Mouse (Mus musculus): ENCODE measurements at regions not wholly inside any gene's neighbourhood (a gene's known extent, or its start where the extent isn't known, plus 50 kb on each side); places are given as distances from the start of the nearest gene placed in this dataset.

- Histone ChIP-seq H3K9ac (replicated peaks; ENCODE audit: low read depth, low read length) (no peak overlapping the region), H3K4me3 (ENCODE audit: low read depth, low read length) (no peak overlapping the region), H3K36me3 (replicated peaks; ENCODE audit: control insufficient read depth, insufficient read depth, low read length) (no peaks in the 10 kb centered on the region), H3K4me2 (ENCODE audit: low read depth, low read length) (no peak overlapping the region), H3K27ac (ENCODE audit: low read depth) (no peak overlapping the region), H3K27me3 (ENCODE audit: control insufficient read depth, insufficient read depth, low read length) (no peaks in the 10 kb centered on the region), H3K9me3 (replicated peaks; ENCODE audit: control insufficient read depth, low read length) (no peaks in the 10 kb centered on the region), H3K4me1 (ENCODE audit: control insufficient read depth, insufficient read depth) (peaks cover 4% of the 10 kb centered on the region)
- TF ChIP-seq EP300 (IDR thresholded peaks at IDR 0.05; ENCODE audit: low read depth), result no peak
- TF ChIP-seq CTCF (IDR thresholded peaks at IDR 0.05; ENCODE audit: low read depth), result no peak
- DNase-seq (ENCODE audit: low spot score) (no peak), ATAC-seq (ENCODE audit: insufficient read depth, low read depth) (no peak)
- 67% methylated on average over 2 of the region's 2 CpGs for WGBS
Observed at GRCm38 (mm10) chr8:66756639-66757038, 59.6 kb downstream of the Npy1r start.

- DNase-seq (ENCODE audit: low spot score), result no peak
Observed at GRCm38 (mm10) chr8:66757830-66758229, 60.8 kb downstream of the Npy1r start.

GRCm38 (mm10) chr8:66758519-66758918 is 61.5 kb downstream of the Npy1r start:
- ATAC-seq (ENCODE audit: insufficient read depth, low read depth) (no peak), DNase-seq (ENCODE audit: low spot score) (no peak)
- TF ChIP-seq EP300 (IDR thresholded peaks at IDR 0.05; ENCODE audit: low read depth) (no peak), CTCF (IDR thresholded peaks at IDR 0.05; ENCODE audit: low read depth) (no peak)
- H3K36me3 ChIP-seq (replicated peaks; ENCODE audit: control insufficient read depth, insufficient read depth, low read length), result no peaks in the 10 kb centered on the region
- H3K4me1 ChIP-seq (ENCODE audit: control insufficient read depth, insufficient read depth), result peaks cover 4% of the 10 kb centered on the region
- no peaks in the 10 kb centered on the region for H3K27me3 ChIP-seq (ENCODE audit: control insufficient read depth, insufficient read depth, low read length)
- H3K9me3 ChIP-seq (replicated peaks; ENCODE audit: control insufficient read depth, low read length), result no peaks in the 10 kb centered on the region
- H3K27ac ChIP-seq (ENCODE audit: low read depth), result no peak overlapping the region
- WGBS, result 85% methylated on average over 2 of the region's 2 CpGs
- H3K4me2 ChIP-seq (ENCODE audit: low read depth, low read length), result no peak overlapping the region
- no peak overlapping the region for H3K9ac ChIP-seq (replicated peaks; ENCODE audit: low read depth, low read length)
- H3K4me3 ChIP-seq (ENCODE audit: low read depth, low read length), result no peak overlapping the region

More at GRCm38 (mm10) chr8:66757830-66758229, 60.8 kb downstream of the Npy1r start:
- no peak overlapping the region for H3K9ac ChIP-seq (replicated peaks; ENCODE audit: low read depth, low read length)
- H3K27me3 ChIP-seq (ENCODE audit: control insufficient read depth, insufficient read depth, low read length), result no peaks in the 10 kb centered on the region
- TF ChIP-seq EP300 (IDR thresholded peaks at IDR 0.05; ENCODE audit: low read depth), result no peak
- no peak for TF ChIP-seq CTCF (IDR thresholded peaks at IDR 0.05; ENCODE audit: low read depth)
- H3K36me3 ChIP-seq (replicated peaks; ENCODE audit: control insufficient read depth, insufficient read depth, low read length), result no peaks in the 10 kb centered on the region
- no peak overlapping the region for H3K27ac ChIP-seq (ENCODE audit: low read depth)
- WGBS, result 83% methylated on average over 2 of the region's 2 CpGs
- H3K4me3 ChIP-seq (ENCODE audit: low read depth, low read length), result no peak overlapping the region
- ATAC-seq (ENCODE audit: insufficient read depth, low read depth), result no peak
- no peaks in the 10 kb centered on the region for H3K9me3 ChIP-seq (replicated peaks; ENCODE audit: control insufficient read depth, low read length)
- H3K4me2 ChIP-seq (ENCODE audit: low read depth, low read length), result no peak overlapping the region
- H3K4me1 ChIP-seq (ENCODE audit: control insufficient read depth, insufficient read depth), result peaks cover 4% of the 10 kb centered on the region

GRCm38 (mm10) chr8:66759716-66760115 is 62.7 kb downstream of the Npy1r start:
- peak; percentile 51; the same call in 1 of the 2 replicates for ATAC-seq (ENCODE audit: insufficient read depth, low read depth)

GRCm38 (mm10) chr8:66760958-66761583 is 64.1 kb downstream of the Npy1r start:
- no peaks in the 10 kb centered on the region for H3K36me3 ChIP-seq (replicated peaks; ENCODE audit: control insufficient read depth, insufficient read depth, low read length)
- ATAC-seq (ENCODE audit: insufficient read depth, low read depth), result no peak

More at GRCm38 (mm10) chr8:66759716-66760115, 62.7 kb downstream of the Npy1r start:
- TF ChIP-seq CTCF (IDR thresholded peaks at IDR 0.05; ENCODE audit: low read depth), result no peak
- TF ChIP-seq EP300 (IDR thresholded peaks at IDR 0.05; ENCODE audit: low read depth), result no peak
- peak; percentile 47 for DNase-seq (ENCODE audit: low spot score)
- Histone ChIP-seq H3K9me3 (replicated peaks; ENCODE audit: control insufficient read depth, low read length) (no peaks in the 10 kb centered on the region), H3K36me3 (replicated peaks; ENCODE audit: control insufficient read depth, insufficient read depth, low read length) (no peaks in the 10 kb centered on the region), H3K4me1 (ENCODE audit: control insufficient read depth, insufficient read depth) (peaks cover 4% of the 10 kb centered on the region), H3K4me2 (ENCODE audit: low read depth, low read length) (no peak overlapping the region), H3K9ac (replicated peaks; ENCODE audit: low read depth, low read length) (no peak overlapping the region), H3K27me3 (ENCODE audit: control insufficient read depth, insufficient read depth, low read length) (no peaks in the 10 kb centered on the region), H3K27ac (ENCODE audit: low read depth) (no peak overlapping the region), H3K4me3 (ENCODE audit: low read depth, low read length) (no peak overlapping the region)

GRCm38 (mm10) chr8:66764992-66765528 is 68.1 kb downstream of the Npy1r start:
- Histone ChIP-seq H3K27ac (ENCODE audit: low read depth) (no peak overlapping the region), H3K4me1 (ENCODE audit: control insufficient read depth, insufficient read depth) (peaks cover 4% of the 10 kb centered on the region)

More at GRCm38 (mm10) chr8:66760958-66761583, 64.1 kb downstream of the Npy1r start:
- Histone ChIP-seq H3K9ac (replicated peaks; ENCODE audit: low read depth, low read length) (no peak overlapping the region), H3K4me2 (ENCODE audit: low read depth, low read length) (no peak overlapping the region), H3K9me3 (replicated peaks; ENCODE audit: control insufficient read depth, low read length) (no peaks in the 10 kb centered on the region), H3K4me3 (ENCODE audit: low read depth, low read length) (no peak overlapping the region), H3K4me1 (ENCODE audit: control insufficient read depth, insufficient read depth) (peaks cover 4% of the 10 kb centered on the region), H3K27me3 (ENCODE audit: control insufficient read depth, insufficient read depth, low read length) (no peaks in the 10 kb centered on the region), H3K27ac (ENCODE audit: low read depth) (no peak overlapping the region)
- 22% methylated on average over 3 of the region's 3 CpGs for WGBS
- no peak for DNase-seq (ENCODE audit: low spot score)
- TF ChIP-seq EP300 (IDR thresholded peaks at IDR 0.05; ENCODE audit: low read depth) (no peak), CTCF (IDR thresholded peaks at IDR 0.05; ENCODE audit: low read depth) (no peak)

More at GRCm38 (mm10) chr8:66764992-66765528, 68.1 kb downstream of the Npy1r start:
- H3K9ac ChIP-seq (replicated peaks; ENCODE audit: low read depth, low read length), result no peak overlapping the region
- TF ChIP-seq EP300 (IDR thresholded peaks at IDR 0.05; ENCODE audit: low read depth) (no peak), CTCF (IDR thresholded peaks at IDR 0.05; ENCODE audit: low read depth) (no peak)
- H3K9me3 ChIP-seq (replicated peaks; ENCODE audit: control insufficient read depth, low read length), result no peaks in the 10 kb centered on the region
- no peaks in the 10 kb centered on the region for H3K36me3 ChIP-seq (replicated peaks; ENCODE audit: control insufficient read depth, insufficient read depth, low read length)
- 55% methylated on average over 3 of the region's 3 CpGs for WGBS
- H3K27me3 ChIP-seq (ENCODE audit: control insufficient read depth, insufficient read depth, low read length), result no peaks in the 10 kb centered on the region
- DNase-seq (ENCODE audit: low spot score), result peak; percentile 8
- no peak for ATAC-seq (ENCODE audit: insufficient read depth, low read depth)
- no peak overlapping the region for H3K4me2 ChIP-seq (ENCODE audit: low read depth, low read length)
- H3K4me3 ChIP-seq (ENCODE audit: low read depth, low read length), result no peak overlapping the region

All from heart, postnatal 0 days (tissue).